Mouse (Mus musculus) B cell, adult 2 months (primary cell): ENCODE results near the gene Smarcd1.
"Not testable (repeated sequence)": the region's sequence is repeated elsewhere in the genome, so short reads cannot be mapped to it uniquely, and the experiment has no call there.

Experiments
- DNase-seq, 2 experiments: peaks; one replicate each; pipeline ENCODE4 v3.0.0; 2022

Gene Smarcd1

GRCm38 (mm10) chr15:99688712-99689111 is 13.2 kb upstream of the Smarcd1 start:
- DNase-seq = peak; percentile 50 to 54

GRCm38 (mm10) chr15:99690924-99691323 is 11.0 kb upstream of the Smarcd1 start:
- no peak for DNase-seq

GRCm38 (mm10) chr15:99691976-99692375 is 10.0 kb upstream of the Smarcd1 start:
- no peak for DNase-seq

- no peak for DNase-seq
These were observed 4.6 kb upstream of the Smarcd1 start for GRCm38 (mm10) chr15:99697309-99697708.

- DNase-seq = peak; percentile 57 to 66
These were observed 3.3 kb upstream of the Smarcd1 start for GRCm38 (mm10) chr15:99698533-99699085.

GRCm38 (mm10) chr15:99699715-99700114 is 2.2 kb upstream of the Smarcd1 start:
- no peak for DNase-seq

GRCm38 (mm10) chr15:99700219-99701106 is 1.5 kb upstream of the Smarcd1 start:
- DNase-seq = no peak

GRCm38 (mm10) chr15:99701640-99701998 is 310 bp upstream of the Smarcd1 start:
- not testable (repeated sequence) for DNase-seq

GRCm38 (mm10) chr15:99703104-99703503 is 1.2 kb downstream of the Smarcd1 start:
- DNase-seq = no peak

- DNase-seq = no peak
These were observed 1.7 kb downstream of the Smarcd1 start for GRCm38 (mm10) chr15:99703676-99704040.

- no peak for DNase-seq
These were observed 2.2 kb downstream of the Smarcd1 start for GRCm38 (mm10) chr15:99704041-99704681.

- no peak for DNase-seq
These were observed 3.0 kb downstream of the Smarcd1 start for GRCm38 (mm10) chr15:99704881-99705280.

GRCm38 (mm10) chr15:99705440-99706048 is 3.6 kb downstream of the Smarcd1 start, which contains the start of gene Gm17349:
TSS of gene Gm17349 (minus strand) at chr15:99705490.
- peak; percentile 73 to 78 for DNase-seq

- no peak for DNase-seq
These were observed 6.2 kb downstream of the Smarcd1 start for GRCm38 (mm10) chr15:99708176-99708575.

GRCm38 (mm10) chr15:99710221-99711190 is 8.6 kb downstream of the Smarcd1 start:
- no peak for DNase-seq

GRCm38 (mm10) chr15:99711491-99711890 is 9.6 kb downstream of the Smarcd1 start:
- no peak for DNase-seq

- DNase-seq = no peak
These were observed 11.0 kb downstream of the Smarcd1 start for GRCm38 (mm10) chr15:99712666-99713559.

- no peak for DNase-seq
These were observed 11.6 kb downstream of the Smarcd1 start for GRCm38 (mm10) chr15:99713569-99713968.

GRCm38 (mm10) chr15:99714206-99714605 is 12.3 kb downstream of the Smarcd1 start:
- no peak for DNase-seq

- peak; percentile 77 to 78 for DNase-seq
These were observed 12.9 kb downstream of the Smarcd1 start for GRCm38 (mm10) chr15:99714858-99715257.

GRCm38 (mm10) chr15:99715361-99715865 is 13.5 kb downstream of the Smarcd1 start:
- no peak for DNase-seq
